Comparison of ENCODE assay signal across 9 mouse cellular contexts in genomic region chr2:133113642-133114041, GRCm38 (mm10).
DNase-seq lines count a peak whose midpoint lies in the region; ATAC-seq and TF ChIP-seq lines count a peak whose summit lies in the region.
"Had no signal": no experiment of that assay in that cellular context is flagged by ENCODE, and none has a peak within 500 bp of the region (broad histone marks: within the 10 kb centered on the region; RNA-seq: fewer than 3 reads in every experiment).

No protein-coding gene starts in this region.

- peak; percentile 53; the same call in 1 of the 2 replicates for ATAC-seq in forebrain, postnatal 0 days
- ATAC-seq in hindbrain, embryonic 11.5 days (ENCODE audit: low FRiP score), result peak; percentile 47

- intact Hi-C loops in heart, postnatal 25 days (cut with DNase I), result loop anchor here (5.0 to 10.0 kb wide), 2 partner anchors 904 to 1371 kb away; no protein-coding TSS in a partner anchor

- no peaks in the 10 kb centered on the region for H3K9me3 ChIP-seq in forebrain, postnatal 0 days (ENCODE audit: low read length)
- H3K9me3 ChIP-seq in hindbrain, embryonic 11.5 days (ENCODE audit: control insufficient read depth, low read length), result no peaks in the 10 kb centered on the region

- WGBS in forebrain, postnatal 0 days, result 26% methylated on average over 10 of the region's 10 CpGs
- WGBS in hindbrain, embryonic 11.5 days, result 28% methylated on average over 10 of the region's 10 CpGs

- no peak overlapping the region for H3K4me3 ChIP-seq in forebrain, postnatal 0 days (ENCODE audit: low read depth, low read length)
- H3K4me3 ChIP-seq in hindbrain, embryonic 11.5 days (ENCODE audit: low read depth, low read length), result no peak overlapping the region
- H3K4me3 ChIP-seq: myocyte had no signal

- H3K27me3 ChIP-seq in forebrain, postnatal 0 days (ENCODE audit: insufficient read depth, low read length), result no peaks in the 10 kb centered on the region
- no peaks in the 10 kb centered on the region for H3K27me3 ChIP-seq in hindbrain, embryonic 11.5 days (ENCODE audit: control insufficient read depth, insufficient read depth, low read length)
- no peaks in the 10 kb centered on the region for H3K27me3 ChIP-seq in splenic B cell, adult 2 months (ENCODE audit: control insufficient read depth, insufficient read depth, low read length, poor library complexity, severe bottlenecking)

- peak; percentile 18 to 68 for DNase-seq in heart, adult 18-20 months
- DNase-seq in heart, postnatal 25 days (ENCODE audit: low spot score), result no peak
- DNase-seq in cerebellum, adult 11 months, result peak; percentile 25
- DNase-seq in forebrain, postnatal 0 days, result peak; percentile 85
- peak; percentile 85 for DNase-seq in hindbrain, embryonic 11.5 days (ENCODE audit: low spot score)
- peak; percentile 38 to 42 for DNase-seq in layer of hippocampus, postnatal 36 days
- peak; percentile 81 for DNase-seq in mesoderm, embryonic 11.5 days (ENCODE audit: low read depth, low spot score)
- DNase-seq in splenic B cell, adult 2 months (ENCODE audit: low read depth, low spot score), result peak; percentile 42

- H3K4me1 ChIP-seq in forebrain, postnatal 0 days (ENCODE audit: insufficient read depth), result no peaks in the 10 kb centered on the region
- H3K4me1 ChIP-seq in hindbrain, embryonic 11.5 days (replicated peaks; ENCODE audit: control insufficient read depth, insufficient read depth, low read length), result no peaks in the 10 kb centered on the region

- no peak overlapping the region for H3K4me2 ChIP-seq in forebrain, postnatal 0 days (ENCODE audit: low read depth)
- H3K4me2 ChIP-seq in hindbrain, embryonic 11.5 days (replicated peaks; ENCODE audit: low read depth, low read length), result no peak overlapping the region

- no peak overlapping the region for H3K9ac ChIP-seq in forebrain, postnatal 0 days
- H3K9ac ChIP-seq in hindbrain, embryonic 11.5 days (ENCODE audit: low read depth, low read length), result no peak overlapping the region

- TF ChIP-seq CTCF in forebrain, postnatal 0 days (IDR thresholded peaks at IDR 0.05; ENCODE audit: low read depth), result peak; percentile 94

- H3K27ac ChIP-seq in forebrain, postnatal 0 days (ENCODE audit: low read depth, low read length), result no peak overlapping the region
- H3K27ac ChIP-seq in hindbrain, embryonic 11.5 days (ENCODE audit: low read depth, low read length), result no peak overlapping the region

- H3K36me3 ChIP-seq in forebrain, postnatal 0 days (ENCODE audit: insufficient read depth), result no peaks in the 10 kb centered on the region
- H3K36me3 ChIP-seq in hindbrain, embryonic 11.5 days (ENCODE audit: control insufficient read depth, insufficient read depth, low read length), result no peaks in the 10 kb centered on the region
- no peaks in the 10 kb centered on the region for H3K36me3 ChIP-seq in splenic B cell, adult 2 months (ENCODE audit: control insufficient read depth, insufficient read depth, low read length, poor library complexity, severe bottlenecking)
